Mouse (Mus musculus) MEL (cell line): ENCODE measurements at regions not wholly inside any gene's neighbourhood (a gene's known extent, or its start where the extent isn't known, plus 50 kb on each side); places are given as distances from the start of the nearest gene placed in this dataset.
"Not testable (repeated sequence)": the region's sequence is repeated elsewhere in the genome, so short reads cannot be mapped to it uniquely, and the experiment has no call there.

Experiments
- DNase-seq: peaks from one replicate; pipeline ENCODE4 v3.0.0; 2011; ENCODE audit warnings: low read depth, low spot score
- H3K27ac ChIP-seq: 2 replicates; pipeline ENCODE4 v1.5.1; 2012; ENCODE audit warnings: low read depth, mild to moderate bottlenecking, control low read depth, low read length, moderate library complexity; ENCODE audit not compliant: control insufficient read depth
- H3K27me3 ChIP-seq, 2 experiments: fragments of 150-350 bp in 1 of 2; sonication (generic) in 1 of 2; 2 replicates each; pipeline ENCODE4 v1.6.1; 2012; ENCODE audit warnings: low read length in 2 of 2, mild to moderate bottlenecking in 2 of 2, improper control_type of control experiment in 1 of 2, moderate library complexity in 1 of 2; ENCODE audit not compliant: insufficient read depth in 2 of 2, control insufficient read depth in 1 of 2
- H3K36me3 ChIP-seq, 2 experiments: 2 replicates each; pipeline ENCODE4 v1.6.1; 2012 to 2014; ENCODE audit warnings: low read length in 2 of 2, improper control_type of control experiment in 1 of 2, inconsistent platforms in 1 of 2, mild to moderate bottlenecking in 1 of 2; ENCODE audit not compliant: insufficient read depth in 2 of 2, control insufficient read depth in 1 of 2
- H3K4me1 ChIP-seq, 2 experiments: fragments of 150-350 bp in 1 of 2; sonication (generic) in 1 of 2; 2 replicates each; pipeline ENCODE4 v1.6.1; 2012; ENCODE audit warnings: low read length in 2 of 2, improper control_type of control experiment in 1 of 2, mild to moderate bottlenecking in 1 of 2; ENCODE audit not compliant: insufficient read depth in 2 of 2, control insufficient read depth in 1 of 2
- H3K4me3 ChIP-seq, 2 experiments: fragments of 150-350 bp in 1 of 2; sonication (generic) in 1 of 2; 2 replicates each; pipeline ENCODE4 v1.5.1; 2012; ENCODE audit warnings: low read depth in 2 of 2, low read length in 2 of 2, mild to moderate bottlenecking in 2 of 2, moderate library complexity in 2 of 2, control low read depth in 1 of 2, improper control_type of control experiment in 1 of 2; ENCODE audit not compliant: control insufficient read depth in 1 of 2, insufficient read depth in 1 of 2
- H3K79me2 ChIP-seq: 2 replicates; pipeline ENCODE4 v1.6.1; 2012; ENCODE audit warnings: mild to moderate bottlenecking, low read length, moderate library complexity; ENCODE audit not compliant: control insufficient read depth, poor library complexity, insufficient read depth
- H3K9ac ChIP-seq: 2 replicates; pipeline ENCODE4 v1.6.1; 2012; ENCODE audit warnings: low read depth, mild to moderate bottlenecking, control low read depth, low read length, moderate library complexity; ENCODE audit not compliant: control insufficient read depth, poor library complexity, severe bottlenecking
- H3K9me3 ChIP-seq: fragments of 150-350 bp; sonication (generic); replicated peaks from 2 replicates; pipeline ENCODE4 v1.6.1; 2012; ENCODE audit warnings: mild to moderate bottlenecking, low read length, improper control_type of control experiment, moderate library complexity; ENCODE audit not compliant: insufficient read depth
- CHD2 ChIP-seq: IDR thresholded peaks from 2 replicates; pipeline ENCODE4 v1.6.1; 2011; ENCODE audit warnings: low read length, improper control_type of control experiment
- CTCF ChIP-seq, 3 experiments: IDR thresholded peaks in 2 of 3; conservative IDR thresholded peaks in 1 of 3; 2 replicates each; pipeline ENCODE4 v1.5.1; 2011 to 2012; ENCODE audit warnings: low read length in 3 of 3, low read depth in 2 of 3, mild to moderate bottlenecking in 2 of 3, improper control_type of control experiment in 1 of 3, inconsistent platforms in 1 of 3, mixed read lengths in 1 of 3, moderate library complexity in 1 of 3; ENCODE audit not compliant: control insufficient read depth in 1 of 3, insufficient read depth in 1 of 3, poor library complexity in 1 of 3, severe bottlenecking in 1 of 3
- E2F4 ChIP-seq: IDR thresholded peaks from 2 replicates; pipeline ENCODE4 v1.6.1; 2011; ENCODE audit warnings: low read depth, low read length, improper control_type of control experiment, borderline replicate concordance
- EP300 ChIP-seq, 2 experiments: IDR thresholded peaks; 2 replicates each; pipeline ENCODE4 v1.6.1; 2011; ENCODE audit warnings: improper control_type of control experiment in 2 of 2, low read length in 2 of 2, low read depth in 1 of 2, mild to moderate bottlenecking in 1 of 2
- ETS1 ChIP-seq: IDR thresholded peaks from 2 replicates; pipeline ENCODE4 v1.6.1; 2012; ENCODE audit warnings: low read depth, mild to moderate bottlenecking, inconsistent platforms, low read length, improper control_type of control experiment, moderate library complexity
- GATA1 ChIP-seq: IDR thresholded peaks from 2 replicates; pipeline ENCODE4 v1.6.1; 2011; ENCODE audit warnings: low read depth, low read length, improper control_type of control experiment
- HCFC1 ChIP-seq: IDR thresholded peaks from 2 replicates; pipeline ENCODE4 v1.6.1; 2012; ENCODE audit warnings: low read depth, mild to moderate bottlenecking, inconsistent platforms, low read length, improper control_type of control experiment, moderate library complexity
- KAT2A ChIP-seq: conservative IDR thresholded peaks from 2 replicates; pipeline ENCODE4 v1.6.1; 2012; ENCODE audit warnings: low read depth, low read length, improper control_type of control experiment, inconsistent platforms
- MAX ChIP-seq: IDR thresholded peaks from 2 replicates; pipeline ENCODE4 v1.6.1; 2011; ENCODE audit warnings: low read length, improper control_type of control experiment
- MAZ ChIP-seq: IDR thresholded peaks from 2 replicates; pipeline ENCODE4 v1.6.1; 2012; ENCODE audit warnings: low read depth, mild to moderate bottlenecking, inconsistent platforms, low read length, improper control_type of control experiment
- NELFE ChIP-seq: IDR thresholded peaks from 2 replicates; pipeline ENCODE4 v1.6.1; 2011; ENCODE audit warnings: low read depth, low read length, improper control_type of control experiment
- NRF1 ChIP-seq: IDR thresholded peaks from 2 replicates; pipeline ENCODE4 v1.6.1; 2014; ENCODE audit warnings: low read depth, mild to moderate bottlenecking, inconsistent platforms, low read length, improper control_type of control experiment, moderate library complexity; ENCODE audit not compliant: poor library complexity, insufficient read depth, severe bottlenecking
- RAD21 ChIP-seq: IDR thresholded peaks from 2 replicates; pipeline ENCODE4 v1.6.1; 2011; ENCODE audit warnings: mild to moderate bottlenecking, low read depth, low read length, improper control_type of control experiment
- RCOR1 ChIP-seq: IDR thresholded peaks from 2 replicates; pipeline ENCODE4 v1.6.1; 2012; ENCODE audit warnings: low read depth, mild to moderate bottlenecking, inconsistent platforms, low read length, improper control_type of control experiment
- SMC3 ChIP-seq: IDR thresholded peaks from 2 replicates; pipeline ENCODE4 v1.6.1; 2011; ENCODE audit warnings: low read depth, low read length, improper control_type of control experiment
- USF1 ChIP-seq: IDR thresholded peaks from 2 replicates; pipeline ENCODE4 v1.6.1; 2014; ENCODE audit warnings: low read depth, mild to moderate bottlenecking, inconsistent platforms, low read length, improper control_type of control experiment, moderate library complexity
- ZC3H11A ChIP-seq: IDR thresholded peaks from 2 replicates; pipeline ENCODE4 v1.6.1; 2012; ENCODE audit warnings: low read depth, mild to moderate bottlenecking, inconsistent platforms, low read length, improper control_type of control experiment
- ZKSCAN1 ChIP-seq: IDR thresholded peaks from 2 replicates; pipeline ENCODE4 v1.6.1; 2012; ENCODE audit warnings: low read depth, mild to moderate bottlenecking, inconsistent platforms, low read length, improper control_type of control experiment, moderate library complexity
- ZMIZ1 ChIP-seq: IDR thresholded peaks from 2 replicates; pipeline ENCODE4 v1.6.1; 2012; ENCODE audit warnings: low read depth, mild to moderate bottlenecking, inconsistent platforms, low read length, improper control_type of control experiment, moderate library complexity
- ZNF384 ChIP-seq: IDR thresholded peaks from 2 replicates; pipeline ENCODE4 v1.6.1; 2012; ENCODE audit warnings: low read depth, mild to moderate bottlenecking, inconsistent platforms, low read length, improper control_type of control experiment

- DNase-seq = peak; percentile 50
- H3K4me1 ChIP-seq, H3K4me3 ChIP-seq, H3K9ac ChIP-seq, H3K9me3 ChIP-seq, H3K36me3 ChIP-seq, H3K27ac ChIP-seq, H3K27me3 ChIP-seq, H3K79me2 ChIP-seq: not testable (repeated sequence)
- TF ChIP-seq RAD21 (peak; percentile 77), CTCF (IDR thresholded peaks at IDR 0.05 in 2 of 3, conservative IDR thresholded peaks at IDR 0.05 in 1 of 3; ENCODE audit: control insufficient read depth in 1 of 3, insufficient read depth in 1 of 3, low read depth in 2 of 3, low read length in 3 of 3, poor library complexity in 1 of 3, severe bottlenecking in 1 of 3) (peak; percentile 22 to 70 (median 66); a peak in 5 of 6 replicates), ZC3H11A (peak; percentile 55), SMC3 (peak; percentile 71)
Observed at GRCm38 (mm10) chr10:22479860-22480259, 119.5 kb downstream of the Raet1d start.

DNA sequence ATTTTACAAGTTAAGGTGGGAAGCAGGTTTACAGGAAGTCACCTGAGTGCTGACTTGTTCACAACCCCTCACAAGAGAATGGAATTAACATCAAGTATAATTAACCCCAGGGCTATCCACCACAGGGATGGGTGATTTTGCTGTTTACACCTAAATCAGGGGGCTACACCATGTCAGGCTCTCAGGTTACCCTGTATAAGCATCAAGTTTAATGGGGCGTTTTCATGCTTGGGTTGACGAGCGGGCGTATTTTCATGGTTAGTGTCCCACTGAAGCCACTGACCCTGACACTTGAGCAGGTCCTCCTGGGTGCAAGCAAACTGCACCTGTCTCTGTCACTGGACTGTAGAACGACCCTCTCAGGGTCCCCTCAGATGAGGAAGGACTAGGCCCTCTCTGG is 126.7 kb downstream of the Raet1d start:
- not testable (repeated sequence) for H3K9ac ChIP-seq, H3K27ac ChIP-seq, H3K36me3 ChIP-seq, H3K4me3 ChIP-seq, H3K9me3 ChIP-seq, H3K4me1 ChIP-seq, H3K79me2 ChIP-seq, DNase-seq, H3K27me3 ChIP-seq

GRCm38 (mm10) chr10:22491806-22492347 is 131.5 kb downstream of the Raet1d start:
- not testable (repeated sequence) for H3K36me3 ChIP-seq, H3K4me3 ChIP-seq, H3K4me1 ChIP-seq, H3K27me3 ChIP-seq, DNase-seq, H3K9ac ChIP-seq, H3K9me3 ChIP-seq, H3K27ac ChIP-seq, H3K79me2 ChIP-seq

- H3K36me3 ChIP-seq = no peaks in the 10 kb centered on the region
- H3K4me3 ChIP-seq = no peak overlapping the region
- H3K27me3 ChIP-seq = no peaks in the 10 kb centered on the region
- no peak for DNase-seq
- H3K9me3 ChIP-seq = no peaks in the 10 kb centered on the region
- no peak overlapping the region for H3K9ac ChIP-seq
- H3K27ac ChIP-seq = no peak overlapping the region
- H3K79me2 ChIP-seq = no peaks in the 10 kb centered on the region
- H3K4me1 ChIP-seq = no peaks in the 10 kb centered on the region
- TF ChIP-seq E2F4 (no peak), NRF1 (no peak), HCFC1 (no peak), MAZ (no peak), USF1 (no peak), ZKSCAN1 (no peak), GATA1 (no peak), ETS1 (no peak), EP300 (IDR thresholded peaks at IDR 0.05; ENCODE audit: low read depth in 1 of 2, low read length in 2 of 2) (no peak), RCOR1 (no peak), MAX (no peak), CHD2 (no peak), ZNF384 (no peak), KAT2A (no peak), RAD21 (no peak), CTCF (IDR thresholded peaks at IDR 0.05 in 2 of 3, conservative IDR thresholded peaks at IDR 0.05 in 1 of 3; ENCODE audit: control insufficient read depth in 1 of 3, insufficient read depth in 1 of 3, low read depth in 2 of 3, low read length in 3 of 3, poor library complexity in 1 of 3, severe bottlenecking in 1 of 3) (no peak), NELFE (no peak), SMC3 (no peak), ZMIZ1 (no peak)
Observed at GRCm38 (mm10) chr10:22495975-22496496, 135.7 kb downstream of the Raet1d start.
